Mouse (Mus musculus): ENCODE measurements at regions not wholly inside any gene's neighbourhood (a gene's known extent, or its start where the extent isn't known, plus 50 kb on each side); places are given as distances from the start of the nearest gene placed in this dataset.

DNA sequence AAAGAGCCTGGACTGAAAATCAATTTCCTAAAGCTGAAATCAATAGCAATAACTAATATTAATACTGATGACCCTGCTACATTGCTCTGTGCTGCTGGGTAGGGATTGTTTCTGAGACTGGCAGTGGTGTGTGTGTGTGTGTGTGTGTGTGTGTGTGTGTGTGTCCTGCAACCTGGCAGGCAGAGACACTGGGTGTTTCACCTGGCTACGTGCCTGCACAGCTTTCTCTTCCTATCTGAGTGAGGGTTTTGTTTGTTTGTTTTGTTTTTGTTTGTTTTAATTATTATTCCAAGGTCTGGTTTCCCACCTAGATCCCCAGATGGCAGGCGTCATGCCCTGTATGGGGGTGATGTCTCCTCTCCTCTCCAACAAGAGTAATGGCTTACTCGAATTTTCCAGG is 54.5 kb upstream of the Rxra start:
- no peak overlapping the region for H3K4me3 ChIP-seq
- no peaks in the 10 kb centered on the region for H3K36me3 ChIP-seq
- H3K27me3 ChIP-seq: no peaks in the 10 kb centered on the region
- no peaks in the 10 kb centered on the region for H3K4me1 ChIP-seq
- no peak overlapping the region for H3K27ac ChIP-seq
- H3K4me2 ChIP-seq: no peak overlapping the region
- ATAC-seq (ENCODE audit: insufficient number of reproducible peaks, insufficient read depth, low FRiP score, low TSS enrichment, low read depth): no peak
- H3K9me3 ChIP-seq: no peaks in the 10 kb centered on the region
- H3K9ac ChIP-seq: 0 out of 2 replicates have a peak overlapping the region, but pooled peaks have one; percentile 16
- 53% methylated on average over 3 of the region's 3 CpGs for WGBS

- Histone ChIP-seq H3K27ac (no peak overlapping the region), H3K4me3 (no peak overlapping the region), H3K4me1 (no peaks in the 10 kb centered on the region), H3K27me3 (no peaks in the 10 kb centered on the region), H3K36me3 (no peaks in the 10 kb centered on the region), H3K9ac (no peak overlapping the region), H3K4me2 (no peak overlapping the region), H3K9me3 (no peaks in the 10 kb centered on the region)
- no peak for ATAC-seq (ENCODE audit: insufficient number of reproducible peaks, insufficient read depth, low FRiP score, low TSS enrichment, low read depth)
- WGBS: 72% methylated on average over 2 of the region's 2 CpGs
Measured at GRCm38 (mm10) chr2:27624656-27625366, 51.4 kb upstream of the Rxra start.

Measured in embryonic facial prominence, embryonic 13.5 days (tissue).